Mouse (Mus musculus) olfactory bulb, adult 2 months (tissue): ENCODE measurements at regions not wholly inside any gene's neighbourhood (a gene's known extent, or its start where the extent isn't known, plus 50 kb on each side); places are given as distances from the start of the nearest gene placed in this dataset.

Experiments
- CTCF ChIP-seq: fragments of 200-500 bp; IDR thresholded peaks from 2 replicates; pipeline ENCODE4 v1.5.1; 2012; ENCODE audit warnings: low read depth, mild to moderate bottlenecking, low read length, moderate library complexity; ENCODE audit not compliant: insufficient read depth
- POLR2A ChIP-seq: fragments of 200-500 bp; IDR thresholded peaks from 2 replicates; pipeline ENCODE4 v1.6.1; 2012; ENCODE audit warnings: mild to moderate bottlenecking, low read depth, low read length, moderate library complexity; ENCODE audit not compliant: insufficient read depth

- TF ChIP-seq CTCF (no peak), POLR2A (no peak)
Observed at GRCm38 (mm10) chr13:41955198-41955597, 96.6 kb upstream of the Hivep1 start.
